Mouse (Mus musculus): Measurements from ENCODE around the gene Foxa2.

The Foxa2 gene

DNA sequence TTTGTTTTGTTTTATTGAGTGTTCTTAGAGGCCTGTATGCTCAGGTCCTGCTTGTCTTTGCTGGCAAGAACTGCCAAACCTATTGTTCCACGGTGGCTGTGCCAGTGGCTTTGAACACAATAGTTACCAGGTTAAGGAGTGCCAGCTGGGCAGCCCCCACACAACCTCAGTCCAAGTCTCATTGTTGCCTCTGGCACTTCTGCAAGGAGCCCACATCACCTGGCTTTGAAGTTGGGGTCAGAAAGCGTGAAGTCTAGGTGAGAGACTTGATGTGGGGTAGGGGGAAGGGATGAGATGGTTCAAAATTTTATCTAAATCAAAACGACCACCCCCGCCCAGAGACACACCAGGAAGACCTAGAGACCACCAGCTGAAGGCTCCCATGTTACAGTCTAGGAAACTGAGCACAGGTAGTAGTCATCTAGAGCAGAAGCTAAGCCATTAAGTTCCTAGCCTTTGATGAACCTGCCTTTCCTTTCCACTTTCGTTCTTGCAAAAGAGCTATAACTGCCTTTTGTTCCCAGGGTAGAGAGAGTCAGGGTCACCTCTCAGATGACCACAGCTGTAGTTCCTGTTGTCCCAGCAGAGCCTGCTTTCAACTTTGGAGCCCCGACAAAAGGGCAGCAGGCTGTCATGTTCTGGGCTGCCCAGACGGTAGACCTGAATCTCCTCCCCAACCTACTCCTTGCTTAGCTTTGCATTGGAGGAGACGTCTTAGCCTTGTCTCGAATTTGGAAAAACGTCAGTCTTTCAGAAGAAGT lies 48.4 kb downstream of the Foxa2 start:
- DNase-seq = no peak

DNA sequence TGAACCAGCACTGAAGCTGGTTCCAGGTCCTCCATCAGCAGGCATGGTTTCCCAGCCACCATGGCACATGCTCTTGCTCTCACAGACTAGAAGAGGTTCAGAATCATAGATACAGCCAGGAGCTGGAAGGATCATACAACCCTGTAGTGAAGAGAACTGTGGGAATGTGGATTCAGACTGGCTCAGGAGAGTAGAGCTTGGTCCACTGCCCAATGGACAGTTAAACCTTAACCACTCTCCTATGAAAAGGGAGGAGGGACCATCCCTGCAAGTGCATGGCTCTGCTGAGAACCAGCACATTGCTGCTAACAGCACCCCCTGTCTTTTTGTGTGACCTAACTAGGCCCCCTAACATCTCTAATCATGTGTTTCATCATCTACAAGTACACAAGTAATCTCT lies 50.0 kb downstream of the Foxa2 start:
- no peak for DNase-seq

DNA sequence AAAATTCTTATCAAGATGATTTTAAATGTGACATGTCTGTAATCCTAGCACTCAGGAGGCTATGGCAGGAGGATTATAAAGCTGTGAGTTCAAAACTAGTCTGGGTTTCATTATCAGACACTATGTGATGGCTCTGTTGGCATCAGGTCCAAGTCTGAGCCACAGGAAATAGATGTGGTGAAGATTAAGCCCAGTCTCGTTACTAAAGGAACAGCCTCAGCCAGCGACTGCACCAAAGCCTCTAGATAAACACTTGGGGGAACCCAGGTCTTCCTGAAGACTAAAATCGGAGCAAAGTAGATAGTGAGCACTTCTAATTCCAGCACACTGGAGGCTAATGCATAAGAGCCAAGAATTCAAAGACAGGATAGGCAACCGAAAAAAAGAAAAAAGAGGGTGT lies 52.9 kb downstream of the Foxa2 start:
- no peak for DNase-seq

DNA sequence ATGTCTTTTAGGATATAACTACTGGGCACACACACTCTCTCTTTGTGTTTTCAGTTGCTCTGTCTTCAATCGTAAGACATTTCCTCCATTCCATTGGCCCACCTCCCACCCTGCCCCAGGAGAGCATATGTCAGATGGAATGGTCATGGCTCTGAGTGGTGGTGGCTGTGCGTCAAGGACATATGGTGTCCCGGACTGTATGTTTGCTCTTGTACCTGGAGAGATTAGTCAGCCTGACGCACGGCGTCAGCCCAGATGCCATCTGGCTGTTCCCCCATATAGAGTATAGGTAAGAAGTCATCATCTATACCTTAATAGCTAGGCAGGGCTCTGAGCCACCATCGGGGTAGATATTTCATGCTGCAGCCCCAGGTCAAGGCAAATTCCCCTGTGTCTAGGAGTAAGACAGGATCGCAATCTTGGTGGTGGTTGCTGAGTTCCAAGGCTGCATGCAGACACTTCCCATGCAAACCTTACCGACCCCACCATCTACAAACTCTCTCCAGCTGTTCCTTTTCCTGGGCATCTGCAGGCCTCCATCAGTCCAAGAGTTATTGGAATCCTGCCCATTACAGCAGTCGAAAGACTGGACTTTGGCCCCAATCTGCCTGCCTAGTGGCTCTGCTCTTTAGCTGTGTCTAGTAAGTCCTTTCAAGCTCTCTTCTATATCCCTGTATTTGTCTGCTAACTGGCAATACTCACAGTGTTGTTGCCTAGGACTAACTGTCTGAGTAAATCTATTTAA lies 53.7 kb downstream of the Foxa2 start:
- DNase-seq = no peak

Data from right cerebral cortex, postnatal 25 days (tissue).